Mouse (Mus musculus): ENCODE results near the gene Acot7.
A peak's percentile ranks its signal among the peaks of the same experiment; 100 is the strongest.

DNA sequence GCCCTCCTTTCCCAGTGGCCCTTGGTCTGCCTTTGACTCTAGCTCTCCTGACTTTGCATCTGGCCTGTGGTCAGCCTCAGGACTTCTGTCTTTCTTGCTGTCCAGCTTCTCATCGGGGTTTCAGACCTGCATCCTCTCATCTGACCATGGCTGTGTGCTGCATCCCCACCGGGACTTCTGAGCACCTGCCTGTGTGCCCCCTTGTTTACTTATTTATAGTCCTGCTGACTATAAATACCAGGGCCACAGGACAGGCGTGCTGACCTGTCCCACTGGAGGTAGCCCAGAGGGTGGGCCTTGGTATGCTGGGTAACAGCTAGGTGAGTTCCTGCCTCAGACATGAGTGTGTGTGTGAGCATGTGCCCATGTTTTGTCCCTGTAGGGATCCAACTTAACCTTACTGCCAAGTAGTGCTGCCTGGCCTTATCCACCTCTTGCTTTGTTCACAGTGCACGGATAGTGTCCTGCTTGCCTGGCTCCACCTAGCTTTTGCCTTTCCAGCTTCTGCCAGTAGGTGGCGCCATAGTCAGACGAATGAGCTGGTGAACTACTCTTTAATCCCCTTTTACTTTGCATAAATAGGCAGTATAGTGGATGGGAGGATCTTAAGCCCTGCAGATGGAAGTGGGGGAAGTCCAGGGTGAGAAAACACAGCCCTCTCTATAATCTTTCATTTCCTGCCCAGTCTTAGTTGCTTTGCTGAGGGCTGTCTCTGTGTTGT is 36.0 kb downstream of the Acot7 start:
- TF ChIP-seq CTCF (IDR thresholded peaks at IDR 0.05; ENCODE audit: insufficient read depth, low read length) (peak; percentile 96), POLR2A (IDR thresholded peaks at IDR 0.05; ENCODE audit: borderline replicate concordance, extremely low read depth, low read depth, low read length) (no peak)

Data from lung, adult 2 months (tissue).